Mouse (Mus musculus) lung, adult 2 months (tissue): ENCODE measurements at regions not wholly inside any gene's neighbourhood (a gene's known extent, or its start where the extent isn't known, plus 50 kb on each side); places are given as distances from the start of the nearest gene placed in this dataset.

Experiments used
- DNase-seq: peaks from one replicate; pipeline ENCODE4 v3.0.0; 2022
- H3K4me1 ChIP-seq: fragments of 200-500 bp; 2 replicates; pipeline ENCODE4 v1.6.1; 2011; ENCODE audit warnings: low read length; ENCODE audit not compliant: control insufficient read depth, insufficient read depth
- H3K4me3 ChIP-seq: fragments of 200-500 bp; replicated peaks from 2 replicates; pipeline ENCODE3; 2011; ENCODE audit warnings: low read depth, mild to moderate bottlenecking, control low read depth, low read length; ENCODE audit errors: extremely low read depth
- CTCF ChIP-seq: fragments of 200-500 bp; IDR thresholded peaks from 2 replicates; pipeline ENCODE4 v1.5.1; 2011; ENCODE audit warnings: mild to moderate bottlenecking, low read length, control low read depth; ENCODE audit not compliant: insufficient read depth
- POLR2A ChIP-seq: fragments of 200-500 bp; IDR thresholded peaks from 2 replicates; pipeline ENCODE4 v1.6.1; 2011; ENCODE audit warnings: low read depth, mild to moderate bottlenecking, control low read depth, low read length, borderline replicate concordance; ENCODE audit errors: extremely low read depth
- WGBS: fragments of 180-500 bp; shearing (Covaris S2); methylation state at CpG from one replicate; pipeline ENCODE4 v1.1.7; 2018; 5-methylcytosine and 5-hydroxymethylcytosine counted together

GRCm38 (mm10) chr4:125962677-125963076 is 61.7 kb upstream of the Csf3r start:
- DNase-seq, result peak; percentile 76
- H3K4me3 ChIP-seq, result no peak overlapping the region
- TF ChIP-seq CTCF (peak; percentile 81), POLR2A (no peak)
- H3K4me1 ChIP-seq, result no peaks in the 10 kb centered on the region
- WGBS, result 7% methylated on average over 7 of the region's 7 CpGs
